Mouse (Mus musculus) G1E (cell line): ENCODE measurements at regions not wholly inside any gene's neighbourhood (a gene's known extent, or its start where the extent isn't known, plus 50 kb on each side); places are given as distances from the start of the nearest gene placed in this dataset.

Source experiments
- CTCF ChIP-seq: IDR thresholded peaks from 2 replicates; pipeline ENCODE4 v1.5.1; 2012; ENCODE audit warnings: low read depth, low read length, inconsistent platforms, mixed read lengths
- GATA1 ChIP-seq: IDR thresholded peaks from 2 replicates; pipeline ENCODE4 v1.6.1; 2012; ENCODE audit warnings: borderline replicate concordance, low read length, inconsistent platforms, mixed read lengths
- GATA2 ChIP-seq: IDR thresholded peaks from 2 replicates; pipeline ENCODE4 v1.6.1; 2012; ENCODE audit warnings: low read depth, low read length, inconsistent platforms, borderline replicate concordance
- POLR2AphosphoS5 ChIP-seq: IDR thresholded peaks from 2 replicates; pipeline ENCODE4 v1.6.1; 2012; ENCODE audit warnings: low read depth, low read length, inconsistent platforms; ENCODE audit not compliant: insufficient replicate concordance
- TAL1 ChIP-seq: conservative IDR thresholded peaks from 2 replicates; pipeline ENCODE4 v1.6.1; 2012; ENCODE audit warnings: low read depth, low read length, inconsistent platforms, mixed read lengths

- TF ChIP-seq CTCF (no peak), GATA1 (no peak), POLR2AphosphoS5 (no peak), GATA2 (no peak), TAL1 (no peak)
Measured at GRCm38 (mm10) chr4:135020262-135020991, 89.7 kb downstream of the Syf2 start.
